Mouse (Mus musculus) MEL (cell line): ENCODE measurements around the gene Tomm22. TPM values are rescaled to one million over a fixed set of nuclear protein-coding genes. Genes with fewer than 3 reads are reported as not detected.
A peak's percentile ranks its signal among the peaks of the same experiment; 100 is the strongest.

ENCODE experiments used
- DNase-seq: peaks from one replicate; pipeline ENCODE4 v3.0.0; 2011; ENCODE audit warnings: low read depth, low spot score
- H3K27ac ChIP-seq: 2 replicates; pipeline ENCODE4 v1.5.1; 2012; ENCODE audit warnings: low read depth, mild to moderate bottlenecking, control low read depth, low read length, moderate library complexity; ENCODE audit not compliant: control insufficient read depth
- H3K27me3 ChIP-seq, 2 experiments: fragments of 150-350 bp in 1 of 2; sonication (generic) in 1 of 2; 2 replicates each; pipeline ENCODE4 v1.6.1; 2012; ENCODE audit warnings: low read length in 2 of 2, mild to moderate bottlenecking in 2 of 2, improper control_type of control experiment in 1 of 2, moderate library complexity in 1 of 2; ENCODE audit not compliant: insufficient read depth in 2 of 2, control insufficient read depth in 1 of 2
- H3K36me3 ChIP-seq, 2 experiments: 2 replicates each; pipeline ENCODE4 v1.6.1; 2012 to 2014; ENCODE audit warnings: low read length in 2 of 2, improper control_type of control experiment in 1 of 2, inconsistent platforms in 1 of 2, mild to moderate bottlenecking in 1 of 2; ENCODE audit not compliant: insufficient read depth in 2 of 2, control insufficient read depth in 1 of 2
- H3K4me1 ChIP-seq, 2 experiments: fragments of 150-350 bp in 1 of 2; sonication (generic) in 1 of 2; 2 replicates each; pipeline ENCODE4 v1.6.1; 2012; ENCODE audit warnings: low read length in 2 of 2, improper control_type of control experiment in 1 of 2, mild to moderate bottlenecking in 1 of 2; ENCODE audit not compliant: insufficient read depth in 2 of 2, control insufficient read depth in 1 of 2
- H3K4me3 ChIP-seq, 2 experiments: fragments of 150-350 bp in 1 of 2; sonication (generic) in 1 of 2; 2 replicates each; pipeline ENCODE4 v1.5.1; 2012; ENCODE audit warnings: low read depth in 2 of 2, low read length in 2 of 2, mild to moderate bottlenecking in 2 of 2, moderate library complexity in 2 of 2, control low read depth in 1 of 2, improper control_type of control experiment in 1 of 2; ENCODE audit not compliant: control insufficient read depth in 1 of 2, insufficient read depth in 1 of 2
- H3K79me2 ChIP-seq: 2 replicates; pipeline ENCODE4 v1.6.1; 2012; ENCODE audit warnings: mild to moderate bottlenecking, low read length, moderate library complexity; ENCODE audit not compliant: control insufficient read depth, poor library complexity, insufficient read depth
- H3K9ac ChIP-seq: 2 replicates; pipeline ENCODE4 v1.6.1; 2012; ENCODE audit warnings: low read depth, mild to moderate bottlenecking, control low read depth, low read length, moderate library complexity; ENCODE audit not compliant: control insufficient read depth, poor library complexity, severe bottlenecking
- H3K9me3 ChIP-seq: fragments of 150-350 bp; sonication (generic); replicated peaks from 2 replicates; pipeline ENCODE4 v1.6.1; 2012; ENCODE audit warnings: mild to moderate bottlenecking, low read length, improper control_type of control experiment, moderate library complexity; ENCODE audit not compliant: insufficient read depth
- BHLHE40 ChIP-seq: IDR thresholded peaks from 2 replicates; pipeline ENCODE4 v1.6.1; 2012; ENCODE audit warnings: low read depth, mild to moderate bottlenecking, inconsistent platforms, low read length, improper control_type of control experiment, borderline replicate concordance
- CTCF ChIP-seq, 3 experiments: IDR thresholded peaks in 2 of 3; conservative IDR thresholded peaks in 1 of 3; 2 replicates each; pipeline ENCODE4 v1.5.1; 2011 to 2012; ENCODE audit warnings: low read length in 3 of 3, low read depth in 2 of 3, mild to moderate bottlenecking in 2 of 3, improper control_type of control experiment in 1 of 3, inconsistent platforms in 1 of 3, mixed read lengths in 1 of 3, moderate library complexity in 1 of 3; ENCODE audit not compliant: control insufficient read depth in 1 of 3, insufficient read depth in 1 of 3, poor library complexity in 1 of 3, severe bottlenecking in 1 of 3
- E2F4 ChIP-seq: IDR thresholded peaks from 2 replicates; pipeline ENCODE4 v1.6.1; 2011; ENCODE audit warnings: low read depth, low read length, improper control_type of control experiment, borderline replicate concordance
- ELF1 ChIP-seq: IDR thresholded peaks from 2 replicates; pipeline ENCODE4 v1.6.1; 2014; ENCODE audit warnings: low read depth, mild to moderate bottlenecking, inconsistent platforms, low read length, improper control_type of control experiment, moderate library complexity
- EP300 ChIP-seq, 2 experiments: IDR thresholded peaks; 2 replicates each; pipeline ENCODE4 v1.6.1; 2011; ENCODE audit warnings: improper control_type of control experiment in 2 of 2, low read length in 2 of 2, low read depth in 1 of 2, mild to moderate bottlenecking in 1 of 2
- ETS1 ChIP-seq: IDR thresholded peaks from 2 replicates; pipeline ENCODE4 v1.6.1; 2012; ENCODE audit warnings: low read depth, mild to moderate bottlenecking, inconsistent platforms, low read length, improper control_type of control experiment, moderate library complexity
- GATA1 ChIP-seq: IDR thresholded peaks from 2 replicates; pipeline ENCODE4 v1.6.1; 2011; ENCODE audit warnings: low read depth, low read length, improper control_type of control experiment
- KAT2A ChIP-seq: conservative IDR thresholded peaks from 2 replicates; pipeline ENCODE4 v1.6.1; 2012; ENCODE audit warnings: low read depth, low read length, improper control_type of control experiment, inconsistent platforms
- MAFK ChIP-seq: IDR thresholded peaks from 2 replicates; pipeline ENCODE4 v1.6.1; 2011; ENCODE audit warnings: low read depth, mild to moderate bottlenecking, low read length, improper control_type of control experiment, borderline replicate concordance
- MAX ChIP-seq: IDR thresholded peaks from 2 replicates; pipeline ENCODE4 v1.6.1; 2011; ENCODE audit warnings: low read length, improper control_type of control experiment
- MAZ ChIP-seq: IDR thresholded peaks from 2 replicates; pipeline ENCODE4 v1.6.1; 2012; ENCODE audit warnings: low read depth, mild to moderate bottlenecking, inconsistent platforms, low read length, improper control_type of control experiment
- MEF2A ChIP-seq: IDR thresholded peaks from 2 replicates; pipeline ENCODE4 v1.6.1; 2014; ENCODE audit warnings: low read depth, mild to moderate bottlenecking, inconsistent platforms, low read length, improper control_type of control experiment; ENCODE audit not compliant: poor library complexity, insufficient replicate concordance, severe bottlenecking; ENCODE audit errors: extremely low read depth
- MYB ChIP-seq: IDR thresholded peaks from 2 replicates; pipeline ENCODE4 v1.6.1; 2011; ENCODE audit warnings: mild to moderate bottlenecking, low read depth, low read length, improper control_type of control experiment
- MYC ChIP-seq: IDR thresholded peaks from 2 replicates; pipeline ENCODE4 v1.6.1; 2011; ENCODE audit warnings: low read depth, mild to moderate bottlenecking, low read length, improper control_type of control experiment, moderate library complexity
- NRF1 ChIP-seq: IDR thresholded peaks from 2 replicates; pipeline ENCODE4 v1.6.1; 2014; ENCODE audit warnings: low read depth, mild to moderate bottlenecking, inconsistent platforms, low read length, improper control_type of control experiment, moderate library complexity; ENCODE audit not compliant: poor library complexity, insufficient read depth, severe bottlenecking
- POLR2A ChIP-seq, 2 experiments: IDR thresholded peaks; 2 replicates each; pipeline ENCODE4 v1.6.1; 2011 to 2012; ENCODE audit warnings: low read length in 2 of 2, mild to moderate bottlenecking in 2 of 2, control low read depth in 1 of 2, improper control_type of control experiment in 1 of 2, low read depth in 1 of 2, moderate library complexity in 1 of 2; ENCODE audit not compliant: control insufficient read depth in 1 of 2, insufficient read depth in 1 of 2, poor library complexity in 1 of 2
- POLR2AphosphoS2 ChIP-seq: IDR thresholded peaks from 2 replicates; pipeline ENCODE4 v1.6.1; 2011; ENCODE audit warnings: low read length, improper control_type of control experiment
- POLR2AphosphoS5 ChIP-seq: IDR thresholded peaks from 2 replicates; pipeline ENCODE4 v1.6.1; 2012; ENCODE audit warnings: low read depth, borderline replicate concordance, mild to moderate bottlenecking, inconsistent platforms, low read length, moderate library complexity, mixed read lengths
- RAD21 ChIP-seq: IDR thresholded peaks from 2 replicates; pipeline ENCODE4 v1.6.1; 2011; ENCODE audit warnings: mild to moderate bottlenecking, low read depth, low read length, improper control_type of control experiment
- RCOR1 ChIP-seq: IDR thresholded peaks from 2 replicates; pipeline ENCODE4 v1.6.1; 2012; ENCODE audit warnings: low read depth, mild to moderate bottlenecking, inconsistent platforms, low read length, improper control_type of control experiment
- SIN3A ChIP-seq: IDR thresholded peaks from 2 replicates; pipeline ENCODE4 v1.6.1; 2012; ENCODE audit warnings: low read length, improper control_type of control experiment, inconsistent platforms
- TAL1 ChIP-seq: IDR thresholded peaks from 2 replicates; pipeline ENCODE4 v1.6.1; 2012; ENCODE audit warnings: mild to moderate bottlenecking, inconsistent platforms, low read length, moderate library complexity, mixed read lengths
- TCF12 ChIP-seq: IDR thresholded peaks from 2 replicates; pipeline ENCODE4 v1.6.1; 2014; ENCODE audit warnings: low read depth, mild to moderate bottlenecking, inconsistent platforms, low read length, improper control_type of control experiment, moderate library complexity
- UBTF ChIP-seq: IDR thresholded peaks from 2 replicates; pipeline ENCODE4 v1.6.1; 2012; ENCODE audit warnings: low read depth, mild to moderate bottlenecking, inconsistent platforms, low read length, improper control_type of control experiment, moderate library complexity, borderline replicate concordance; ENCODE audit not compliant: insufficient read depth
- USF1 ChIP-seq: IDR thresholded peaks from 2 replicates; pipeline ENCODE4 v1.6.1; 2014; ENCODE audit warnings: low read depth, mild to moderate bottlenecking, inconsistent platforms, low read length, improper control_type of control experiment, moderate library complexity
- USF2 ChIP-seq, 2 experiments: IDR thresholded peaks; 2 replicates each; pipeline ENCODE4 v1.6.1; 2011 to 2012; ENCODE audit warnings: improper control_type of control experiment in 2 of 2, low read length in 2 of 2, borderline replicate concordance in 1 of 2, inconsistent platforms in 1 of 2, low read depth in 1 of 2, mild to moderate bottlenecking in 1 of 2; ENCODE audit not compliant: insufficient read depth in 1 of 2
- ZKSCAN1 ChIP-seq: IDR thresholded peaks from 2 replicates; pipeline ENCODE4 v1.6.1; 2012; ENCODE audit warnings: low read depth, mild to moderate bottlenecking, inconsistent platforms, low read length, improper control_type of control experiment, moderate library complexity
- ZMIZ1 ChIP-seq: IDR thresholded peaks from 2 replicates; pipeline ENCODE4 v1.6.1; 2012; ENCODE audit warnings: low read depth, mild to moderate bottlenecking, inconsistent platforms, low read length, improper control_type of control experiment, moderate library complexity
- ZNF384 ChIP-seq: IDR thresholded peaks from 2 replicates; pipeline ENCODE4 v1.6.1; 2012; ENCODE audit warnings: low read depth, mild to moderate bottlenecking, inconsistent platforms, low read length, improper control_type of control experiment
- polyA plus RNA-seq, 2 experiments: library from polyadenylated mRNA; stranded (reverse) in 1 of 2; unstranded in 1 of 2; fragments of >175 nt in 1 of 2; fragments of >200 nt in 1 of 2; gene quantifications; 2 replicates each; pipeline versions ENCODE4 v1.2.1 to v1.2.4; 2012; ENCODE audit warnings: low replicate concordance in 2 of 2, low read depth in 1 of 2; ENCODE audit not compliant: insufficient read length in 2 of 2, insufficient read depth in 1 of 2, missing spikeins in 1 of 2
- total RNA-seq: library from RNA; depleted of rRNA; stranded (reverse); fragments of 300-350 nt; gene quantifications from 2 replicates; pipeline ENCODE4 v1.2.3, GENCODE M21; 2012

The Tomm22 gene
- total and polyA plus RNA-seq, 3 experiments: 174 to 829 (median 281) TPM

- TF ChIP-seq MAFK: no peak
- TF ChIP-seq ZKSCAN1: no peak
- TF ChIP-seq MEF2A: no peak
- TF ChIP-seq NRF1: peak; percentile 51; the same call in 1 of the 2 replicates
- TF ChIP-seq E2F4: no peak
- no peak for TF ChIP-seq POLR2A (IDR thresholded peaks at IDR 0.05; ENCODE audit: control insufficient read depth in 1 of 2, insufficient read depth in 1 of 2, low read depth in 1 of 2, low read length in 2 of 2, poor library complexity in 1 of 2)
- no peak for TF ChIP-seq EP300 (IDR thresholded peaks at IDR 0.05; ENCODE audit: low read depth in 1 of 2, low read length in 2 of 2)
- peak; percentile 74 for TF ChIP-seq SIN3A
- 0 out of 2 replicates have a peak, but pooled peaks have one; percentile 5 for TF ChIP-seq GATA1
- TF ChIP-seq TAL1: no peak
- no peak for TF ChIP-seq RAD21
- no peak for TF ChIP-seq CTCF (IDR thresholded peaks at IDR 0.05 in 2 of 3, conservative IDR thresholded peaks at IDR 0.05 in 1 of 3; ENCODE audit: control insufficient read depth in 1 of 3, insufficient read depth in 1 of 3, low read depth in 2 of 3, low read length in 3 of 3, poor library complexity in 1 of 3, severe bottlenecking in 1 of 3)
- peak; percentile 80 for TF ChIP-seq ZNF384
- TF ChIP-seq ETS1: no peak
- no peak for TF ChIP-seq KAT2A
- no peak for TF ChIP-seq MYC
- peak; percentile 63; the same call in 1 of the 2 replicates for TF ChIP-seq BHLHE40
Measured at GRCm38 (mm10) chr15:79689662-79690425, 19.2 kb downstream of the Tomm22 start (continued).

DNA sequence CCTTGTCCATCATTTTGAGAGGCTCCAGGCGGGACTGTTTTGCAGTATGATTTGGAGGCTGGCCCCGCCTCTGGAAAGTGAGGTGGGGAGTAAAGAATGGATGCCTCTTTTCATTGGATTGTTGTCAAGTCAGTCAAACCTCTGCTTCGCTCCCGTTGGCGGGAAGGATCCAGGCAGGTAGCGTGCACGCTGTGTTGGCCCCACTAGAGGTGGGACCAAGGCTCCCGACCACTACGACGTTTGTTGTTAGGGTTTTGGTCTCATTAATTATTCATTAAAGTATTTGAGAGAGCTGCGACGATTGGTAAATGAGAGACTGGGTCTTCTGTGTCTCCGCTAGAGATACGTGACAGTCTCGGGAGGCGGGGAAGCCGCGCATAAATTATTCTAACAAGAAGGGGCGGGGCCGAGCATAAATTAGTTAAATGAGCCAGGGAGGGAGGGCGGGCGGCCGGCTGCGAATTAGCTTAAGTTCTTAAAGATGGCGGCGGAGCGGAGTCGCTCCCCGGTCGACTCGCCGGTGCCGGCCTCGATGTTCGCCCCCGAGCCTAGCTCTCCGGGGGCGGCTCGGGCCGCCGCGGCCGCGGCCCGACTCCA lies 19.9 kb downstream of the Tomm22 start, which contains the start of gene Gtpbp1:
Gtpbp1 (plus strand) TSS at position 420 of the 597 bp plus-strand sequence.
- H3K27me3 ChIP-seq: no peaks in the 10 kb centered on the region
- peaks cover 8 to 34% of the 10 kb centered on the region in 2 experiments for H3K4me1 ChIP-seq
- H3K9ac ChIP-seq: peak within 1 kb of the TSS; percentile 96
- peaks cover 0 to 42% of the 10 kb centered on the region in 2 experiments; a peak in 2 of 4 replicates for H3K36me3 ChIP-seq
- DNase-seq: peak; percentile 100
- H3K79me2 ChIP-seq: peaks cover 61% of the 10 kb centered on the region
- peak within 1 kb of the TSS; percentile 73 for H3K27ac ChIP-seq
- peak within 1 kb of the TSS; percentile 82 to 87 for H3K4me3 ChIP-seq
- H3K9me3 ChIP-seq: no peaks in the 10 kb centered on the region
- TF ChIP-seq EP300 (IDR thresholded peaks at IDR 0.05; ENCODE audit: low read depth in 1 of 2, low read length in 2 of 2) (no peak), MEF2A (no peak), RAD21 (no peak), GATA1 (no peak), USF1 (no peak), KAT2A (no peak; the same call in 1 of the 2 replicates), ZKSCAN1 (no peak), POLR2AphosphoS5 (no peak), MYB (no peak), MAZ (peak; percentile 52; the same call in 1 of the 2 replicates), POLR2AphosphoS2 (no peak; the same call in 1 of the 2 replicates), E2F4 (peak; percentile 90; the same call in 1 of the 2 replicates), ZMIZ1 (no peak), USF2 (IDR thresholded peaks at IDR 0.05; ENCODE audit: borderline replicate concordance in 1 of 2, insufficient read depth in 1 of 2, low read depth in 1 of 2, low read length in 2 of 2) (no peak), ELF1 (no peak), TAL1 (no peak), BHLHE40 (0 out of 2 replicates have a peak, but pooled peaks have one; percentile 35), RCOR1 (no peak), POLR2A (IDR thresholded peaks at IDR 0.05; ENCODE audit: control insufficient read depth in 1 of 2, insufficient read depth in 1 of 2, low read depth in 1 of 2, low read length in 2 of 2, poor library complexity in 1 of 2) (peak; percentile 69 to 78; a peak in 3 of 4 replicates), TCF12 (peak; percentile 33; the same call in 1 of the 2 replicates), UBTF (no peak), MAX (peak; percentile 86), MAFK (no peak), SIN3A (peak; percentile 56; the same call in 1 of the 2 replicates)
